Comparison of ENCODE assay signal across 7 mouse cellular contexts in genomic region chr19:10456752-10457483, GRCm38 (mm10). TPM values are rescaled to one million over a fixed set of nuclear protein-coding genes. Genes with fewer than 3 reads are reported as not detected.
A peak's percentile ranks its signal among the peaks of the same experiment; 100 is the strongest.
DNase-seq lines count a peak whose midpoint lies in the region; ATAC-seq and TF ChIP-seq lines count a peak whose summit lies in the region.

Lrrc10b (minus strand) TSS chr19:10457473.

- H3K9me3 ChIP-seq in heart, embryonic 13.5 days: no peaks in the 10 kb centered on the region
- H3K9me3 ChIP-seq in liver, embryonic 14.5 days (ENCODE audit: control insufficient read depth, low read length): no peaks in the 10 kb centered on the region
- H3K9me3 ChIP-seq in neural tube, embryonic 14.5 days (ENCODE audit: control insufficient read depth, low read length): no peaks in the 10 kb centered on the region

- H3K4me3 ChIP-seq in heart, embryonic 13.5 days: peak within 1 kb of the TSS; percentile 56
- peak within 1 kb of the TSS in 1 of 2 experiments; percentile 35; a peak in 2 of 4 replicates for H3K4me3 ChIP-seq in liver, embryonic 14.5 days (ENCODE audit: insufficient read depth in 1 of 2, low read depth in 2 of 2, low read length in 2 of 2)
- peak within 1 kb of the TSS; percentile 41 for H3K4me3 ChIP-seq in neural tube, embryonic 14.5 days (ENCODE audit: low read depth, low read length)

- peak; percentile 24; the same call in 1 of the 2 replicates for ATAC-seq in heart, embryonic 13.5 days (ENCODE audit: extremely low read depth, insufficient number of reproducible peaks, low FRiP score, low TSS enrichment)
- 0 out of 2 replicates have a peak, but pooled peaks have one; percentile 11 for ATAC-seq in liver, embryonic 14.5 days (ENCODE audit: insufficient read depth)
- ATAC-seq in neural tube, embryonic 14.5 days (ENCODE audit: low read depth): peak; percentile 78

- peak; percentile 28; the same call in 1 of the 2 replicates for TF ChIP-seq CTCF in liver, embryonic 14.5 days (IDR thresholded peaks at IDR 0.05; ENCODE audit: low read depth)

- TF ChIP-seq EP300 in liver, embryonic 14.5 days (IDR thresholded peaks at IDR 0.05; ENCODE audit: low read depth): no peak

- H3K4me2 ChIP-seq in heart, embryonic 13.5 days: peak within 1 kb of the TSS; percentile 74
- peak within 1 kb of the TSS; percentile 49 for H3K4me2 ChIP-seq in liver, embryonic 14.5 days (ENCODE audit: low read depth)
- peak within 1 kb of the TSS; percentile 81 for H3K4me2 ChIP-seq in neural tube, embryonic 14.5 days (ENCODE audit: low read depth, low read length)

- H3K36me3 ChIP-seq in heart, embryonic 13.5 days: no peaks in the 10 kb centered on the region
- H3K36me3 ChIP-seq in liver, embryonic 14.5 days (replicated peaks; ENCODE audit: control insufficient read depth, insufficient read depth, low read depth): no peaks in the 10 kb centered on the region
- H3K36me3 ChIP-seq in neural tube, embryonic 14.5 days (ENCODE audit: control insufficient read depth, insufficient read depth, low read length): no peaks in the 10 kb centered on the region

- peak; percentile 65 for DNase-seq in WW6 (ENCODE audit: low read depth, low spot score)
- DNase-seq in embryo, embryonic 10 days (ENCODE audit: low spot score): peak; percentile 80
- peak; percentile 82 for DNase-seq in kidney, postnatal 10 days
- no peak for DNase-seq in liver, embryonic 14.5 days (ENCODE audit: low read depth in 3 of 3, low spot score in 3 of 3)
- peak; percentile 17 to 18 for DNase-seq in thymus, adult 18-20 months

- peaks cover 26% of the 10 kb centered on the region for H3K4me1 ChIP-seq in heart, embryonic 13.5 days
- no peaks in the 10 kb centered on the region; a peak in 1 of 4 replicates for H3K4me1 ChIP-seq in liver, embryonic 14.5 days (replicated peaks; ENCODE audit: control insufficient read depth in 2 of 2, insufficient read depth in 2 of 2, low read length in 1 of 2)
- H3K4me1 ChIP-seq in neural tube, embryonic 14.5 days (ENCODE audit: control insufficient read depth, insufficient read depth, low read length): peaks cover 10% of the 10 kb centered on the region

- under 1% methylated on average over 76 of the region's 96 CpGs for WGBS in heart, embryonic 13.5 days
- WGBS in liver, embryonic 14.5 days (ENCODE audit: insufficient replicate concordance): 2% methylated on average over 96 of the region's 96 CpGs
- WGBS in neural tube, embryonic 14.5 days: under 1% methylated on average over 88 of the region's 96 CpGs

- H3K27ac ChIP-seq in heart, embryonic 13.5 days (replicated peaks): no peak within 1 kb of the TSS
- H3K27ac ChIP-seq in liver, embryonic 14.5 days: no peak within 1 kb of the TSS
- H3K27ac ChIP-seq in neural tube, embryonic 14.5 days (ENCODE audit: low read depth, low read length): no peak within 1 kb of the TSS

- H3K9ac ChIP-seq in heart, embryonic 13.5 days: peak within 1 kb of the TSS; percentile 61
- no peak within 1 kb of the TSS for H3K9ac ChIP-seq in liver, embryonic 14.5 days (replicated peaks)
- peak within 1 kb of the TSS; percentile 39 for H3K9ac ChIP-seq in neural tube, embryonic 14.5 days (replicated peaks; ENCODE audit: low read depth, low read length)

- peaks cover 99% of the 10 kb centered on the region for H3K27me3 ChIP-seq in heart, embryonic 13.5 days (replicated peaks)
- H3K27me3 ChIP-seq in liver, embryonic 14.5 days (ENCODE audit: control insufficient read depth, insufficient read depth, low read length): peaks cover 54% of the 10 kb centered on the region
- peaks cover 28% of the 10 kb centered on the region for H3K27me3 ChIP-seq in neural tube, embryonic 14.5 days (ENCODE audit: control insufficient read depth, insufficient read depth, low read length)

RNA-seq across cellular contexts. Expression of gene Lrrc10b, which starts in this region (rescaled TPM):
- 0.09 and 0.11 TPM in 2 replicates for polyA plus RNA-seq in heart, embryonic 13.5 days (2015; fragmentation: Nextera tagmentation; extraction: Ambion mirVana)
- polyA plus RNA-seq in liver, embryonic 14.5 days (2012; rRNA removed): 0.05 and 0.06 TPM in 2 replicates
- 0.08 TPM in 1 of 2 replicates, not detected in the other for polyA plus RNA-seq in liver, embryonic 14.5 days (2014; fragmentation: Nextera tagmentation; extraction: Ambion mirVana)
- 0.66 and 0.75 TPM in 2 replicates for polyA plus RNA-seq in neural tube, embryonic 14.5 days (2014; fragmentation: Nextera tagmentation; extraction: Ambion mirVana)

Comparison
In these comparisons a context has a peak if more than half of its experiments do, and no peak if none do; other contexts are left out.
1. Peak in ATAC-seq, H3K4me3 ChIP-seq, H3K9ac ChIP-seq and H3K4me2 ChIP-seq in heart, embryonic 13.5 days; RNA of the gene not detected or under 1 TPM.
2. Peak in ATAC-seq and H3K4me2 ChIP-seq in liver, embryonic 14.5 days; RNA of the gene not detected or under 1 TPM.
3. Peak in ATAC-seq, H3K4me3 ChIP-seq, H3K9ac ChIP-seq and H3K4me2 ChIP-seq in neural tube, embryonic 14.5 days; RNA of the gene not detected or under 1 TPM.
4. DNase-seq: peak in WW6 (single experiment), embryo, embryonic 10 days (single experiment), kidney, postnatal 10 days (single experiment) and thymus, adult 18-20 months (2 of 2); none in liver, embryonic 14.5 days (0 of 3).
5. ATAC-seq: peak in every context shown above with its lines; median percentile 78 in neural tube, embryonic 14.5 days; 24 in heart, embryonic 13.5 days; 11 in liver, embryonic 14.5 days.
6. Peak in every context shown above with its lines, with median percentiles within 50 percentile points of each other: H3K4me2 ChIP-seq.